Mouse (Mus musculus) ovary, adult 18-20 months (tissue): ENCODE measurements around the gene Vmn1r101.
"Not testable (repeated sequence)": the region's sequence is repeated elsewhere in the genome, so short reads cannot be mapped to it uniquely, and the experiment has no call there.

ENCODE experiments used
- DNase-seq: peaks from one replicate; pipeline ENCODE4 v3.0.0; 2022; ENCODE audit warnings: low spot score, mixed read lengths

The Vmn1r101 gene

DNA sequence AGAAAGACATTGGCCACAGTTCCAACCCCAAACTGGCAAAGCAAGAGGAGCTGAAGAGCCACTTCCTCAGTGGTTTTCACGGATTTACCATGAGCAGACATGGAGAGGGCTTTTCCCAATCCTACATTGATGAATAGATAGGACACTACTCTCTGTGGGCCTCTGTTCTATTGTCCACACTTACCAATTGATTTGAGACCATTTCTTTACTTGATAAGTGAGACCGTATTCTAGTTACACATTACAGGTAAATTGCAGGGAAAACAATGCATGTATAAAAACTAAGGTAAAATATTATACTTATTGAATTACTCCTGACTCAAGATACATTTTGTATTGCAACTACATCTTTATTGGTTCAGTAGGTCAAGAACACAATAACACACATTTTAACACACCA is at the start of gene Vmn1r101:
Gene Vmn1r101 (minus strand): TSS at position 101 of the 400 bp plus-strand sequence.
- not testable (repeated sequence) for DNase-seq

DNA sequence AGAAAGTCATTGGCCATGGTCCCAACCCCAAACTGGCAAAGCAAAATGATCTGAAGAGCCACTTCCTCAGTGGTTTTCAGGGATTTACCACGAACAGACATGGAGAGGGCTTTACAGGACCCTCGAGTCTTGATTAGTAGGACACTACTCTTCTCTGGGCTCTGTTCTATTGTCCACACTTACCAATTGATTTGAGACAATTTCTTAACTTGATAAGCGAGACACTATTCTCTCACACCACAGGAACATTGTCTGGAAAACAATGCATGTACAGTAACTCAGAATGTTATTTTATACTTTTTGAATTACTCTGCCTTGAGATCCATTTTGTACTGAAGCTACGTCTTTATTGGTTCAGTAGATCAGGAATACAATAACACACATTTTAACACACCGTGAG is 32.4 kb upstream of the Vmn1r101 start, which contains the start of gene Gm10670:
Gene Gm10670 (minus strand): TSS at position 101 of the 400 bp plus-strand sequence.
- DNase-seq = not testable (repeated sequence)

DNA sequence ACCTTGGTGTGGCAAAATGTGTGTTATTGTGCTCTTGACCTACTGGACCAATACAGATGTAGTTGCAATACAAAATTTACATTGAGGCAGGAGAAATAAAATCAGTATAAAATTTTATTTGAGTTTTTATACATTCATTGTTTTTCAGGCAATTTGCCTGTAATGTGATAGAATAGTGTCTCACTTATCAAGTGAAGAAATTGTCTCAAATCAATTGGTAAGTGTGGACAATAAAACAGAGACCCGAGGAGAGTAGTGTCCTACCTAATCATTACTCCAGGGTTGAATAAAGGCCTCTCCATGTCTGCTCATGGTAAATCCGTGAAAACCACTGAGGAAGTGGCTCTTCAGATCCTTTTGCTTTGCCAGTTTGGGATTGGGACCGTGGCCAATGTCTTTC is 24.8 kb downstream of the Vmn1r101 start, which contains the start of gene Vmn1r100:
Gene Vmn1r100 (plus strand): TSS at position 301 of the 400 bp plus-strand sequence.
- DNase-seq = not testable (repeated sequence)
